Mouse (Mus musculus) stomach, postnatal 0 days (tissue): ENCODE results near the gene Gm45062.

ENCODE experiments used
- CTCF ChIP-seq: IDR thresholded peaks from 2 replicates; pipeline ENCODE4 v1.5.1; 2016; ENCODE audit warnings: antibody characterized with exemption, low read depth, mild to moderate bottlenecking, moderate library complexity
- EP300 ChIP-seq: optimal IDR thresholded peaks from 2 replicates; pipeline ENCODE3; 2016; ENCODE audit warnings: antibody characterized with exemption

GRCm38 (mm10) chr6:8458596-8458995 is 199.3 kb downstream of the Gm45062 start:
- TF ChIP-seq EP300, result no peak
- no peak for TF ChIP-seq CTCF
